Mouse (Mus musculus) bone marrow, adult 2 months (tissue): ENCODE data around the gene Kcnip3. TPM values are rescaled to one million over a fixed set of nuclear protein-coding genes. Genes with fewer than 3 reads are reported as not detected.
A peak's percentile ranks its signal among the peaks of the same experiment; 100 is the strongest.

Experiments used
- H3K27ac ChIP-seq: fragments of 200-500 bp; 2 replicates; pipeline ENCODE4 v1.5.1; 2012; ENCODE audit warnings: low read depth, mild to moderate bottlenecking, control low read depth, inconsistent platforms, low read length; ENCODE audit not compliant: control insufficient read depth, poor library complexity, insufficient read depth
- H3K4me1 ChIP-seq: fragments of 200-500 bp; 2 replicates; pipeline ENCODE4 v1.6.1; 2011; ENCODE audit warnings: low read length; ENCODE audit not compliant: control insufficient read depth, insufficient read depth
- H3K4me3 ChIP-seq: fragments of 200-500 bp; replicated peaks from 2 replicates; pipeline ENCODE3; 2011; ENCODE audit warnings: mild to moderate bottlenecking, low read depth, low read length, control low read depth; ENCODE audit not compliant: control insufficient read depth
- CTCF ChIP-seq: fragments of 200-500 bp; IDR thresholded peaks from 2 replicates; pipeline ENCODE4 v1.5.1; 2011; ENCODE audit warnings: low read length, control low read depth; ENCODE audit not compliant: control insufficient read depth, insufficient read depth
- POLR2A ChIP-seq: fragments of 200-500 bp; IDR thresholded peaks from 2 replicates; pipeline ENCODE4 v1.6.1; 2011; ENCODE audit warnings: low read depth, mild to moderate bottlenecking, control low read depth, low read length, borderline replicate concordance; ENCODE audit not compliant: control insufficient read depth
- WGBS: fragments of 180-500 bp; shearing (Covaris S2); methylation state at CpG from one replicate; pipeline ENCODE4 v1.1.7; 2018; 5-methylcytosine and 5-hydroxymethylcytosine counted together
- polyA plus RNA-seq: library from polyadenylated mRNA; stranded (reverse); fragments of >200 nt; gene quantifications from 2 replicates; pipeline ENCODE4 v1.2.4, GENCODE M21; 2011; ENCODE audit warnings: low replicate concordance; ENCODE audit not compliant: missing spikeins, insufficient read depth, insufficient read length

The Kcnip3 gene
- 1.5 TPM in 2 replicates for polyA plus RNA-seq

- WGBS: 60% methylated on average over 10 of the region's 10 CpGs
- no peak within 1 kb of the TSS for H3K27ac ChIP-seq
- H3K4me3 ChIP-seq: peak within 1 kb of the TSS; percentile 15
- TF ChIP-seq POLR2A: no peak
- TF ChIP-seq CTCF: no peak
- H3K4me1 ChIP-seq: peaks cover 7% of the 10 kb centered on the region; the same call in 1 of the 2 replicates
Measured at GRCm38 (mm10) chr2:127522006-127522441, at the start of gene Kcnip3. Gene Kcnip3, minus strand, starts transcription at chr2:127522094.

GRCm38 (mm10) chr2:127559070-127559966 lies 37.4 kb upstream of the Kcnip3 start:
- 13% methylated on average over 18 of the region's 18 CpGs for WGBS
- no peak overlapping the region for H3K4me3 ChIP-seq
- TF ChIP-seq POLR2A: no peak
- TF ChIP-seq CTCF: peak; percentile 75
- H3K27ac ChIP-seq: no peak overlapping the region
- H3K4me1 ChIP-seq: no peaks in the 10 kb centered on the region

- Histone ChIP-seq H3K4me3 (no peak overlapping the region), H3K27ac (no peak overlapping the region), H3K4me1 (no peaks in the 10 kb centered on the region)
- 69% methylated on average over 5 of the region's 5 CpGs for WGBS
- TF ChIP-seq CTCF (no peak), POLR2A (no peak)
Measured at GRCm38 (mm10) chr2:127551078-127551477, 29.2 kb upstream of the Kcnip3 start.

- Histone ChIP-seq H3K4me3 (no peak overlapping the region), H3K27ac (no peak overlapping the region), H3K4me1 (no peaks in the 10 kb centered on the region)
- WGBS: 57% methylated on average over 1 of the region's 1 CpGs
- TF ChIP-seq CTCF (no peak), POLR2A (no peak)
Measured at GRCm38 (mm10) chr2:127550446-127550845, 28.6 kb upstream of the Kcnip3 start.

- Histone ChIP-seq H3K4me3 (no peak overlapping the region), H3K27ac (no peak overlapping the region), H3K4me1 (no peaks in the 10 kb centered on the region)
- TF ChIP-seq CTCF: no peak
- TF ChIP-seq POLR2A: no peak
Measured at GRCm38 (mm10) chr2:127549711-127550110, 27.8 kb upstream of the Kcnip3 start.

GRCm38 (mm10) chr2:127548342-127549074 lies 26.6 kb upstream of the Kcnip3 start:
- 72% methylated on average over 5 of the region's 5 CpGs for WGBS

GRCm38 (mm10) chr2:127541697-127542096 lies 19.8 kb upstream of the Kcnip3 start:
- H3K27ac ChIP-seq: no peak overlapping the region
- no peaks in the 10 kb centered on the region for H3K4me1 ChIP-seq
- 83% methylated on average over 2 of the region's 2 CpGs for WGBS
- TF ChIP-seq POLR2A (no peak), CTCF (no peak)
- H3K4me3 ChIP-seq: no peak overlapping the region

More at GRCm38 (mm10) chr2:127548342-127549074, 26.6 kb upstream of the Kcnip3 start:
- Histone ChIP-seq H3K27ac (no peak overlapping the region), H3K4me1 (no peaks in the 10 kb centered on the region), H3K4me3 (no peak overlapping the region)
- no peak for TF ChIP-seq CTCF
- no peak for TF ChIP-seq POLR2A

- WGBS: 37% methylated on average over 29 of the region's 29 CpGs
- Histone ChIP-seq H3K4me1 (no peaks in the 10 kb centered on the region), H3K27ac (no peak within 1 kb of the TSS), H3K4me3 (no peak within 1 kb of the TSS)
- TF ChIP-seq POLR2A (no peak), CTCF (no peak)
Measured at GRCm38 (mm10) chr2:127541185-127541584, 19.3 kb upstream of the Kcnip3 start, which contains the start of gene Prom2. Gene Prom2, minus strand, starts transcription at chr2:127541467.
